Mouse (Mus musculus): ENCODE results near the gene Ankrd35. TPM values are rescaled to one million over a fixed set of nuclear protein-coding genes. Genes with fewer than 3 reads are reported as not detected.
A peak's percentile ranks its signal among the peaks of the same experiment; 100 is the strongest.

Ankrd35 gene
- polyA plus RNA-seq, 1 experiment from 2014 or later, result 1.3 TPM

- no peak for DNase-seq (ENCODE audit: low spot score)
- Histone ChIP-seq H3K27ac (no peak overlapping the region), H3K4me1 (replicated peaks; ENCODE audit: insufficient read depth, low read length) (no peaks in the 10 kb centered on the region), H3K36me3 (ENCODE audit: insufficient read depth, low read length) (no peaks in the 10 kb centered on the region), H3K4me2 (ENCODE audit: low read length) (no peak overlapping the region), H3K9ac (ENCODE audit: low read depth, low read length) (no peak overlapping the region), H3K9me3 (replicated peaks; ENCODE audit: low read length) (no peaks in the 10 kb centered on the region), H3K27me3 (ENCODE audit: insufficient read depth, low read length) (no peaks in the 10 kb centered on the region), H3K4me3 (replicated peaks; ENCODE audit: low read depth, low read length) (no peak overlapping the region)
- no peak for TF ChIP-seq CTCF (IDR thresholded peaks at IDR 0.05; ENCODE audit: low read depth)
- no peak for ATAC-seq (replicated peaks; ENCODE audit: low FRiP score, low read depth)
- 80% methylated on average over 11 of the region's 11 CpGs for WGBS
Observed at GRCm38 (mm10) chr3:96688854-96689253, 18.9 kb downstream of the Ankrd35 start.

DNA sequence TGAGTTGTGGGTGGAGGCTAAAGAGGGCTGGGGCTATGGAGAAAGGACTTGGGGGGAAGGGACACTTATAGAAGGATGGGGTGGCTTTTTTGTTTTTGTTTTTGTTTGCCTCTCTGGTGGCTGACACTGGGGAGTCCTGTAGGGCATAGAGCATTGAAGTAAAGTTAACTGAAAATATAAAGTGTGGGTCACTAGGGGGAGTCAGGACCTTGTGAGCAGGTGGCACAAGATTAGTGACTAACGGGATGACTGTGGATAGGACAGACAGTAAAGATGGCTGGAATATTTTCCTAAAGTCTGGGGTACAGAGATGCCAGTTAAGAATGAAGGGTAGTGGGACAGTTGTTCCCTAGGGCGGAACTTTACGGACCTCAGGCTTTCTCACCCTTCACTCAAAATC, 20.4 kb downstream of the Ankrd35 start:
- Histone ChIP-seq H3K4me2 (ENCODE audit: low read length) (no peak overlapping the region), H3K9me3 (replicated peaks; ENCODE audit: low read length) (no peaks in the 10 kb centered on the region), H3K36me3 (ENCODE audit: insufficient read depth, low read length) (no peaks in the 10 kb centered on the region), H3K4me3 (replicated peaks; ENCODE audit: low read depth, low read length) (no peak overlapping the region), H3K27ac (no peak overlapping the region), H3K4me1 (replicated peaks; ENCODE audit: insufficient read depth, low read length) (no peaks in the 10 kb centered on the region), H3K27me3 (ENCODE audit: insufficient read depth, low read length) (no peaks in the 10 kb centered on the region), H3K9ac (ENCODE audit: low read depth, low read length) (no peak overlapping the region)
- ATAC-seq (replicated peaks; ENCODE audit: low FRiP score, low read depth), result no peak
- peak; percentile 47; the same call in 1 of the 2 replicates for TF ChIP-seq CTCF (IDR thresholded peaks at IDR 0.05; ENCODE audit: low read depth)
- no peak for DNase-seq (ENCODE audit: low spot score)
- 55% methylated on average over 3 of the region's 3 CpGs for WGBS

GRCm38 (mm10) chr3:96692506-96692905, 22.6 kb downstream of the Ankrd35 start:
- ATAC-seq (replicated peaks; ENCODE audit: low FRiP score, low read depth) (no peak), DNase-seq (ENCODE audit: low spot score) (peak; percentile 68)
- Histone ChIP-seq H3K27me3 (ENCODE audit: insufficient read depth, low read length) (no peaks in the 10 kb centered on the region), H3K4me1 (replicated peaks; ENCODE audit: insufficient read depth, low read length) (peaks cover 4% of the 10 kb centered on the region), H3K27ac (no peak overlapping the region), H3K9me3 (replicated peaks; ENCODE audit: low read length) (no peaks in the 10 kb centered on the region), H3K4me2 (ENCODE audit: low read length) (no peak overlapping the region), H3K9ac (ENCODE audit: low read depth, low read length) (no peak overlapping the region), H3K36me3 (ENCODE audit: insufficient read depth, low read length) (no peaks in the 10 kb centered on the region), H3K4me3 (replicated peaks; ENCODE audit: low read depth, low read length) (no peak overlapping the region)
- WGBS, result 11% methylated on average over 3 of the region's 3 CpGs
- peak; percentile 68 for TF ChIP-seq CTCF (IDR thresholded peaks at IDR 0.05; ENCODE audit: low read depth)

DNA sequence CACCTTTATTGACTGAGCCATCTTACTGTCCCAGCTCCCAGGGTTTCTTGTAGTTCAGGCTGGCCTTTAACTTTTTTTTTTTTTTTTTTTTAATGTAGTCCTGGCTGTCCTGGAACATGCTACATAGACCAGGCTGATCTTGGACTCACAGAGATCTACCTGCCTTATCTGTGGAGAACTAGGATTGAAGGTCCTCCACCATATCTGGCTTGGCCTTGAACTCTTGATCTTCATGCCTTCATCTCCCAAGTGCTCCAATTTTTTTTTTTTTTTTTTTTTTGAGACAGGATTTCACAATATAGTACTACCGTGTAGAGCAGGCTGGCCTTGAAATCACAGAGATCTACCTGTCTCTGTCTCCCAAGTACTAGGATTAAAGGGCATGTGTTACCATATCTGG, 23.6 kb downstream of the Ankrd35 start:
- Histone ChIP-seq H3K36me3 (ENCODE audit: insufficient read depth, low read length) (no peaks in the 10 kb centered on the region), H3K4me2 (ENCODE audit: low read length) (no peak overlapping the region), H3K9ac (ENCODE audit: low read depth, low read length) (no peak overlapping the region), H3K4me1 (replicated peaks; ENCODE audit: insufficient read depth, low read length) (peaks cover 10% of the 10 kb centered on the region), H3K27ac (no peak overlapping the region), H3K9me3 (replicated peaks; ENCODE audit: low read length) (no peaks in the 10 kb centered on the region), H3K4me3 (replicated peaks; ENCODE audit: low read depth, low read length) (no peak overlapping the region), H3K27me3 (ENCODE audit: insufficient read depth, low read length) (no peaks in the 10 kb centered on the region)
- DNase-seq (ENCODE audit: low spot score), result no peak
- ATAC-seq (replicated peaks; ENCODE audit: low FRiP score, low read depth), result no peak
- no peak for TF ChIP-seq CTCF (IDR thresholded peaks at IDR 0.05; ENCODE audit: low read depth)
- WGBS, result 84% methylated on average over 1 of the region's 1 CpGs

GRCm38 (mm10) chr3:96696198-96696765, 26.4 kb downstream of the Ankrd35 start, which contains the start of gene Pias3:
TSS of gene Pias3 (plus strand) at chr3:96696384.
- H3K4me3 ChIP-seq (replicated peaks; ENCODE audit: low read depth, low read length), result peak within 1 kb of the TSS; percentile 90
- peak within 1 kb of the TSS; percentile 88 for H3K9ac ChIP-seq (ENCODE audit: low read depth, low read length)
- H3K36me3 ChIP-seq (ENCODE audit: insufficient read depth, low read length), result no peaks in the 10 kb centered on the region; the same call in 1 of the 2 replicates
- H3K27ac ChIP-seq, result peak within 1 kb of the TSS; percentile 92
- H3K4me2 ChIP-seq (ENCODE audit: low read length), result peak within 1 kb of the TSS; percentile 91
- DNase-seq (ENCODE audit: low spot score), result peak; percentile 96
- TF ChIP-seq CTCF (IDR thresholded peaks at IDR 0.05; ENCODE audit: low read depth), result no peak
- under 1% methylated on average over 35 of the region's 35 CpGs for WGBS
- peaks cover 10% of the 10 kb centered on the region for H3K4me1 ChIP-seq (replicated peaks; ENCODE audit: insufficient read depth, low read length)
- peak; percentile 82 for ATAC-seq (replicated peaks; ENCODE audit: low FRiP score, low read depth)
- no peaks in the 10 kb centered on the region for H3K9me3 ChIP-seq (replicated peaks; ENCODE audit: low read length)
- no peaks in the 10 kb centered on the region for H3K27me3 ChIP-seq (ENCODE audit: insufficient read depth, low read length)

DNA sequence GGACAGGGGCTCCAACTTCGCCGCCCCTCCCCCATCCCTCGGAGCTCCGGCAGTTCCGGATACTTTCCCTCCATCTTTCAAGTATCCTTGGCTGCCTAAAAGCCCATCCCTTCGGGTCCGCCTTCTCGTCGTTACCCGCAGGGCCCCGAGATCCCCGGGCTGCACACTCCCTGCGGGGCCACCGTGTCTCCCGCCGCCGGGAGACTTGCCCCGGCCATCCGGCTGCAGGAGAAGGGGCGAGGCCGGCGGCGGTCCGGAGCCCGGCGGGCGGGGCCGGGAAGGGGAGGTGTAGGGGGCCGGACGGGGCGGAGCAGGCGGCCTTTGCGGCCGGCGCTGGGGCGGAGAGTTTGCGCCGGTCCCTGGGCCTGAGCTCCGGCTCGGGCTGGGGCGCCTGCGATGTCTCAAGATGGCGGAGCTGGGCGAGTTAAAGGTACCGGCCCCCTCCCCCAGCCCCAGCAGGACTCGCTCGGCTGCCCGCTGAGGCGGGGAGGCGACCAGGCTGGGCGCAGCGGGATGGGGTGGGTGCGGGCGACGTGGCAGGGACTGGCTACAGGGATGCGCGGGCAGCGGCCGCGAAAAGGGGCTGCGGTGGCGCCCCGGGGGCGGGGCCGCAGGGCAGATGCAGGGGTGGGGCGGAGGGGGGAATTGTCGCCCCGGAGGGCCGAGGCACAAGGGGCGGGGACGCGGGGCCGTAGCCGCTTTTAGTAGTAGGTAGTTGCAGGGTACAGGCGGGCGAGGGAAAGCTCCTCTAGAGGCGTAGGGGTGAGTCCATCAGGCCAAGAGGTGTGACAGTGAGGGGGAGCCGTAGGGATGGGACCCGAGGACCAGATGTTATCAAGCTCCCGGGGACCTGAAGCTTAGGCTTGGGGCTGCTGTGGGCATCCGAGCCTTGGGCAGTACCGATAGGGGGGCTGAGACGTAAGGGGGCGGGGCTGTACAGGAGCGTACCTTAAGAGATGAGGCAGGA, 27.1 kb downstream of the Ankrd35 start:
- peaks cover 10% of the 10 kb centered on the region for H3K4me1 ChIP-seq (replicated peaks; ENCODE audit: insufficient read depth, low read length)
- no peaks in the 10 kb centered on the region for H3K27me3 ChIP-seq (ENCODE audit: insufficient read depth, low read length)
- H3K27ac ChIP-seq, result peak overlapping the region; percentile 92
- WGBS, result 1% methylated on average over 80 of the region's 85 CpGs
- H3K4me2 ChIP-seq (ENCODE audit: low read length), result peak overlapping the region; percentile 91
- H3K4me3 ChIP-seq (replicated peaks; ENCODE audit: low read depth, low read length), result peak overlapping the region; percentile 90
- H3K36me3 ChIP-seq (ENCODE audit: insufficient read depth, low read length), result peaks cover 7% of the 10 kb centered on the region
- peak overlapping the region; percentile 88 for H3K9ac ChIP-seq (ENCODE audit: low read depth, low read length)
- TF ChIP-seq CTCF (IDR thresholded peaks at IDR 0.05; ENCODE audit: low read depth), result no peak
- ATAC-seq (replicated peaks; ENCODE audit: low FRiP score, low read depth), result peak; percentile 94
- H3K9me3 ChIP-seq (replicated peaks; ENCODE audit: low read length), result no peaks in the 10 kb centered on the region
- peak; percentile 96 for DNase-seq (ENCODE audit: low spot score)

Data from kidney, postnatal 0 days (tissue).